Mouse (Mus musculus) erythroblast, embryonic 14.5 days (primary cell): Measurements from ENCODE around the gene Slc9a3r1. TPM values are rescaled to one million over a fixed set of nuclear protein-coding genes. Genes with fewer than 3 reads are reported as not detected.

Experiments
- H3K27me3 ChIP-seq: 2 replicates; pipeline ENCODE4 v1.6.1; 2012; ENCODE audit warnings: inconsistent platforms; ENCODE audit not compliant: control insufficient read depth
- H3K36me3 ChIP-seq: 2 replicates; pipeline ENCODE4 v1.6.1; 2012; ENCODE audit warnings: mild to moderate bottlenecking, inconsistent platforms; ENCODE audit not compliant: control insufficient read depth
- H3K4me1 ChIP-seq: 2 replicates; pipeline ENCODE4 v1.6.1; 2012; ENCODE audit warnings: inconsistent platforms; ENCODE audit not compliant: control insufficient read depth
- H3K4me3 ChIP-seq: replicated peaks from 2 replicates; pipeline ENCODE3; 2012; ENCODE audit warnings: moderate library complexity, mild to moderate bottlenecking, inconsistent platforms
- H3K9me3 ChIP-seq: 2 replicates; pipeline ENCODE4 v1.6.1; 2012; ENCODE audit warnings: low read length, inconsistent platforms, mixed read lengths; ENCODE audit not compliant: control insufficient read depth
- GATA1 ChIP-seq: IDR thresholded peaks from 2 replicates; pipeline ENCODE4 v1.6.1; 2012; ENCODE audit warnings: low read length, inconsistent platforms, mixed read lengths
- TAL1 ChIP-seq: IDR thresholded peaks from 3 replicates; pipeline ENCODE4 v1.6.1; 2012; ENCODE audit warnings: low read length, inconsistent platforms, mixed read lengths
- polyA plus RNA-seq: library from polyadenylated mRNA; stranded (reverse); fragments of >175 nt; gene quantifications from 2 replicates; pipeline ENCODE4 v1.2.3, GENCODE M21; 2012

Slc9a3r1 gene
- polyA plus RNA-seq, 1 experiment: 2.1 TPM

DNA sequence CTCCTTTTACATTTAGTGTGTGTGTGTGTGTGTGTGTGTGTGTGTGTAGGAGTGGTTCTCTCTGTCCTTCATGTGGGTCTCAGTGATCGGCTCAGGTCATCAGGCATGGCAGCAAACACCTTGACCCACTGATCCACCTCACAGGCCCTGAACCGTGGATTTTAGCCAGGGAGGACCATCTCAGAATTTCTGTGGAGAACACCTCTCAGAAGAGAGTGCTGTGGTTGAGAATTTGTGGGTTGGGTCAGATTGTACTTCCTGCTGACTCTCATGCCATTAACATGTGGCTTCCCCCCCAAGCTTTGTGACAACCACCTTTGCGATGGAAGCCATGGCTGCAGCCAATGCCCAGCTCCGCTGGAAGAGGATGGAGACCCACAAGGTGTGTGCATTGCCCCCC is 37.4 kb downstream of the Slc9a3r1 start:
- TF ChIP-seq TAL1 (no peak), GATA1 (no peak)
- Histone ChIP-seq H3K9me3 (no peaks in the 10 kb centered on the region), H3K27me3 (no peaks in the 10 kb centered on the region), H3K4me1 (peaks cover 6% of the 10 kb centered on the region), H3K36me3 (peaks cover 32% of the 10 kb centered on the region), H3K4me3 (no peak overlapping the region)

GRCm38 (mm10) chr11:115202316-115202715 is 39.2 kb downstream of the Slc9a3r1 start:
- H3K4me1 ChIP-seq: no peaks in the 10 kb centered on the region
- no peaks in the 10 kb centered on the region for H3K27me3 ChIP-seq
- peaks cover 45% of the 10 kb centered on the region for H3K36me3 ChIP-seq
- no peak overlapping the region for H3K4me3 ChIP-seq
- TF ChIP-seq GATA1 (no peak), TAL1 (no peak)
- H3K9me3 ChIP-seq: no peaks in the 10 kb centered on the region

DNA sequence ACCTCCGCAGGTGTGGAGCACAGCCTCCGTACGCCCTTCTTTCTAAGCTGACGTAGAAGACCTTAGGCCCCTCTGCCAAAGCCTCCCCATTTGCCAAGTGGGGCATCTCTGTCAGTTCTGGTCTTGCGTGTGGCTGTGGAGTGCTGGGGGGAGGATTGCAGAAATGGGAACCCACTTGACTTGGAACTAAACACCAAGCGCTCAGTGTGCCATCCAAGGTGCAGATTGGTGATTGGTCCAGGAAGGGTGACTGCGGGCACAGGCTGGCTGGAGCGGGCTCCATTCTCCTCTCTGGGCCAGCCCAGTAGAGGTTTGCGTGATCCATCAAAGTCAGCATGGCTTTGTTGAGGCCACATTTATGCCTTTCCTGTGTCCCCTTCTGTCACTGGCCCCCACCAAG is 39.6 kb downstream of the Slc9a3r1 start:
- peaks cover 44% of the 10 kb centered on the region for H3K36me3 ChIP-seq
- H3K4me1 ChIP-seq: no peaks in the 10 kb centered on the region
- H3K27me3 ChIP-seq: no peaks in the 10 kb centered on the region
- TF ChIP-seq GATA1 (no peak), TAL1 (no peak)
- H3K9me3 ChIP-seq: no peaks in the 10 kb centered on the region
- no peak overlapping the region for H3K4me3 ChIP-seq

GRCm38 (mm10) chr11:115208126-115208525 is 45.0 kb downstream of the Slc9a3r1 start:
- no peak for TF ChIP-seq TAL1
- TF ChIP-seq GATA1: no peak
- no peak overlapping the region for H3K4me3 ChIP-seq
- no peaks in the 10 kb centered on the region for H3K27me3 ChIP-seq
- H3K9me3 ChIP-seq: no peaks in the 10 kb centered on the region
- no peaks in the 10 kb centered on the region for H3K4me1 ChIP-seq
- peaks cover 28% of the 10 kb centered on the region for H3K36me3 ChIP-seq

GRCm38 (mm10) chr11:115208776-115209732 is 45.9 kb downstream of the Slc9a3r1 start:
- Histone ChIP-seq H3K4me1 (no peaks in the 10 kb centered on the region), H3K36me3 (peaks cover 24% of the 10 kb centered on the region), H3K4me3 (no peak overlapping the region), H3K27me3 (no peaks in the 10 kb centered on the region), H3K9me3 (no peaks in the 10 kb centered on the region)
- TF ChIP-seq TAL1: no peak
- TF ChIP-seq GATA1: no peak

GRCm38 (mm10) chr11:115209958-115210357 is 46.8 kb downstream of the Slc9a3r1 start:
- peaks cover 23% of the 10 kb centered on the region for H3K36me3 ChIP-seq

GRCm38 (mm10) chr11:115212116-115212515 is 49.0 kb downstream of the Slc9a3r1 start:
- no peak for TF ChIP-seq TAL1
- TF ChIP-seq GATA1: no peak
- H3K4me3 ChIP-seq: no peak overlapping the region
- H3K4me1 ChIP-seq: no peaks in the 10 kb centered on the region
- no peaks in the 10 kb centered on the region for H3K27me3 ChIP-seq
- H3K36me3 ChIP-seq: peaks cover 4% of the 10 kb centered on the region
- no peaks in the 10 kb centered on the region for H3K9me3 ChIP-seq

More at GRCm38 (mm10) chr11:115209958-115210357, 46.8 kb downstream of the Slc9a3r1 start:
- H3K4me3 ChIP-seq: no peak overlapping the region
- H3K4me1 ChIP-seq: no peaks in the 10 kb centered on the region
- H3K9me3 ChIP-seq: no peaks in the 10 kb centered on the region
- H3K27me3 ChIP-seq: no peaks in the 10 kb centered on the region
- no peak for TF ChIP-seq GATA1
- no peak for TF ChIP-seq TAL1

DNA sequence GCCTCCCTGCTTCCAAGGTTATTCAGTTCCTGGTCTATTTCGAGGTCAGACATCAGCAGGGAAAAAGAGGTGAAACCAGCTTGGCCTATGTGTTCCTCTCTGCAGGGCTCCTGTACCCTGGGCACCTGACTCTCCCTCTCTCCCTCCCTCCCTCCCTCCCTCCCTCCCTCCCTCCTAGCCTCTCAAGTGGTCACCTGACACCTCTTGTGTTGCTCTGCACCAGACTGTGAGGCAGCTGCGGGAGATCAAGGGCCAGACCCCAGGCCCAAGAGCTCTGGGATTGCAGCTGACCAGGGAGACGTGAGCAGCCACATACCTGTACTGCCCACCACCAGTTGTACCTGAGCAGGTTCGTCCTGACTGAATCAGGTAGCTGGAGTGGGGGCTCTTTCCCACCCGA is 52.0 kb downstream of the Slc9a3r1 start:
- H3K9me3 ChIP-seq: no peaks in the 10 kb centered on the region
- H3K4me1 ChIP-seq: peaks cover 11% of the 10 kb centered on the region
- no peaks in the 10 kb centered on the region for H3K36me3 ChIP-seq
- H3K4me3 ChIP-seq: no peak overlapping the region
- H3K27me3 ChIP-seq: no peaks in the 10 kb centered on the region
- TF ChIP-seq TAL1 (no peak), GATA1 (no peak)
